In the genomic region with DNA sequence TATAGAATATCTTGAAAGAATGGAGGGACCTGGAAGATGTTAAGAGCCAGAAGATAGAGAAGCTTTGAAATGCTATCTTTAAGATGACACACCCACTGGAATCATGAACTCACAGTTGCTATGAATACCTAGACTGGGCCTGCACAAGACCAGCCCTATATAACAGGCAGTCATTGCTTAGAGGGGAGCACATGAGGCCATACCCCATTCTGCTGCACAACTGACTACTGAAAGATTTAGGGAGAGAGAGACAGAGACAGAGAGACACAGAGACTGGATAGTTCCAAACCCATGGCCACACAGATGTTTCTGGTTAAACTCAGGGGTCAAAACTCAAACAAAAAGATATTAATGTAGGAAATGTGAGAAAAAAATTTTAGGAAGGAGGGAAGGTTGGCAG, we compare ENCODE assay signal across 38 mouse cellular contexts. TPM values are rescaled to one million over a fixed set of nuclear protein-coding genes. Genes with fewer than 3 reads are reported as not detected.
DNase-seq lines count a peak whose midpoint lies in the region; ATAC-seq lines count a peak whose summit lies in the region.
"Had no signal": no experiment of that assay in that cellular context is flagged by ENCODE, and none has a peak within 500 bp of the region (broad histone marks: within the 10 kb centered on the region; RNA-seq: fewer than 3 reads in every experiment).

No protein-coding gene starts in this region.

- H3K27me3 ChIP-seq in hindbrain, embryonic 14.5 days (ENCODE audit: control insufficient read depth, insufficient read depth, low read length): no peaks in the 10 kb centered on the region
- no peaks in the 10 kb centered on the region for H3K27me3 ChIP-seq in hindbrain, embryonic 10.5 days (ENCODE audit: insufficient read depth, poor library complexity, severe bottlenecking)
- no peaks in the 10 kb centered on the region for H3K27me3 ChIP-seq in neural tube, embryonic 12.5 days (replicated peaks)
- H3K27me3 ChIP-seq: embryonic facial prominence, embryonic 12.5 days; forebrain, embryonic 15.5 days had no signal

- no peak overlapping the region for H3K4me3 ChIP-seq in hindbrain, embryonic 14.5 days (replicated peaks; ENCODE audit: low read length)
- H3K4me3 ChIP-seq in hindbrain, embryonic 10.5 days: no peak overlapping the region
- H3K4me3 ChIP-seq in neural tube, embryonic 12.5 days: no peak overlapping the region
- H3K4me3 ChIP-seq: embryonic facial prominence, embryonic 12.5 days; forebrain, embryonic 15.5 days had no signal

- H3K9ac ChIP-seq in hindbrain, embryonic 14.5 days: no peak overlapping the region
- no peak overlapping the region for H3K9ac ChIP-seq in neural tube, embryonic 12.5 days
- H3K9ac ChIP-seq: embryonic facial prominence, embryonic 12.5 days; forebrain, embryonic 15.5 days; liver, embryonic 14.5 days had no signal

- H3K36me3 ChIP-seq in hindbrain, embryonic 14.5 days (replicated peaks; ENCODE audit: control insufficient read depth, insufficient read depth): no peaks in the 10 kb centered on the region
- H3K36me3 ChIP-seq in hindbrain, embryonic 10.5 days: no peaks in the 10 kb centered on the region
- H3K36me3 ChIP-seq in neural tube, embryonic 12.5 days: no peaks in the 10 kb centered on the region
- H3K36me3 ChIP-seq: embryonic facial prominence, embryonic 12.5 days; forebrain, embryonic 10.5 days; forebrain, embryonic 15.5 days; heart, embryonic 10.5 days; midbrain, embryonic 10.5 days had no signal

- H3K4me1 ChIP-seq in hindbrain, embryonic 14.5 days (replicated peaks; ENCODE audit: control insufficient read depth, insufficient read depth, low read length): peaks cover 4% of the 10 kb centered on the region
- peaks cover 25% of the 10 kb centered on the region for H3K4me1 ChIP-seq in hindbrain, embryonic 10.5 days (replicated peaks)
- peaks cover 20% of the 10 kb centered on the region for H3K4me1 ChIP-seq in neural tube, embryonic 12.5 days

- H3K27ac ChIP-seq in hindbrain, embryonic 14.5 days: no peak overlapping the region
- H3K27ac ChIP-seq in hindbrain, embryonic 10.5 days: no peak overlapping the region
- no peak overlapping the region for H3K27ac ChIP-seq in neural tube, embryonic 12.5 days
- H3K27ac ChIP-seq: embryonic facial prominence, embryonic 12.5 days; forebrain, embryonic 15.5 days; heart, embryonic 10.5 days; liver, embryonic 14.5 days; macrophage; midbrain, embryonic 10.5 days had no signal

- no peaks in the 10 kb centered on the region for H3K9me3 ChIP-seq in hindbrain, embryonic 14.5 days (ENCODE audit: control insufficient read depth, low read length)
- no peaks in the 10 kb centered on the region for H3K9me3 ChIP-seq in hindbrain, embryonic 10.5 days
- H3K9me3 ChIP-seq in neural tube, embryonic 12.5 days: no peaks in the 10 kb centered on the region
- H3K9me3 ChIP-seq: embryonic facial prominence, embryonic 12.5 days; forebrain, embryonic 10.5 days; forebrain, embryonic 15.5 days; heart, embryonic 10.5 days; midbrain, embryonic 10.5 days had no signal

- ATAC-seq in hindbrain, embryonic 14.5 days (ENCODE audit: low FRiP score): no peak
- ATAC-seq in neural tube, embryonic 12.5 days (ENCODE audit: low FRiP score, low read depth): no peak
- ATAC-seq: CD4-positive, CD25-positive, alpha-beta regulatory T cell, adult 4 months; forebrain, embryonic 15.5 days; intestine, postnatal 0 days had no signal

- peak overlapping the region; percentile 66 for H3K4me2 ChIP-seq in hindbrain, embryonic 14.5 days (replicated peaks)
- H3K4me2 ChIP-seq in neural tube, embryonic 12.5 days (replicated peaks): 0 out of 2 replicates have a peak overlapping the region, but pooled peaks have one; percentile 12

- DNase-seq in hindbrain, embryonic 14.5 days (ENCODE audit: low spot score): no peak
- no peak for DNase-seq in hindbrain, embryonic 10.5 days (ENCODE audit: low spot score)
- DNase-seq in neural tube, embryonic 10.5 days (ENCODE audit: extremely low spot score, low spot score): no peak
- peak; percentile 36 for DNase-seq in thymus, postnatal 4 days
- DNase-seq in thymus, postnatal 0 days (ENCODE audit: low spot score): no peak
- DNase-seq in layer of hippocampus, postnatal 14 days (ENCODE audit: low spot score in 2 of 2): no peak
- DNase-seq: adrenal gland, postnatal 14 days; cerebellum, adult 11 months; cerebellum, adult 9-10 months; cerebellum, postnatal 36 days; gastrocnemius, postnatal 25 days; heart, adult 11 months; heart, postnatal 36 days; kidney, adult 9 months; kidney, postnatal 10 days; liver; lung, adult 2 months; lung, postnatal 10 days; right cerebral cortex, postnatal 14 days had no signal

RNA-seq across cellular contexts. Expression of a gene that starts 2.7 kb away (rescaled TPM):
- 0.07 and 0.16 TPM in 2 replicates for polyA plus RNA-seq in hindbrain, embryonic 14.5 days (2014; fragmentation: Nextera tagmentation; extraction: Ambion mirVana)
- polyA plus RNA-seq in hindbrain, embryonic 10.5 days (2016; fragmentation: Nextera tagmentation; extraction: Ambion mirVana): 0.16 TPM in 1 of 2 replicates, not detected in the other
- not detected in 2 replicates for polyA plus RNA-seq in neural tube, embryonic 12.5 days (2016; fragmentation: Nextera tagmentation; extraction: Ambion mirVana)
- 116 and 143 TPM in 2 replicates for polyA plus RNA-seq in thymus, postnatal 0 days (2015; fragmentation: Nextera tagmentation; extraction: Ambion mirVana)
- not detected for total RNA-seq in layer of hippocampus, postnatal 14 days (2021)
- total RNA-seq: gastrocnemius, adult 18-20 months; gastrocnemius, postnatal 25 days; heart, postnatal 36 days; left cerebral cortex, adult 18-20 months; left cerebral cortex, postnatal 14 days; monocyte, adult 5-6 weeks had no signal
- polyA plus RNA-seq: forebrain, embryonic 10.5 days; forebrain, embryonic 15.5 days; frontal cortex, adult 2 months; heart, embryonic 10.5 days; intestine, postnatal 0 days; large intestine, adult 2 months; limb, embryonic 11.5 days; lung, adult 2 months; macrophage; midbrain, embryonic 10.5 days; small intestine, adult 2 months; stomach, embryonic 14.5 days had no signal

RNA-seq across cellular contexts. Expression of a gene that starts 22.1 kb away (rescaled TPM):
- 0.23 and 0.32 TPM in 2 replicates for polyA plus RNA-seq in hindbrain, embryonic 14.5 days (2014; fragmentation: Nextera tagmentation; extraction: Ambion mirVana)
- polyA plus RNA-seq in hindbrain, embryonic 10.5 days (2016; fragmentation: Nextera tagmentation; extraction: Ambion mirVana): 0.06 and 0.09 TPM in 2 replicates
- 0.10 TPM in 2 replicates for polyA plus RNA-seq in neural tube, embryonic 12.5 days (2016; fragmentation: Nextera tagmentation; extraction: Ambion mirVana)
- 319 and 337 TPM in 2 replicates for polyA plus RNA-seq in thymus, postnatal 0 days (2015; fragmentation: Nextera tagmentation; extraction: Ambion mirVana)
- under 1 TPM; 0.21 to 0.25 TPM for total RNA-seq in layer of hippocampus, postnatal 14 days (2021)
- total RNA-seq: gastrocnemius, adult 18-20 months had no signal
- polyA plus RNA-seq: CD4-positive, CD25-positive, alpha-beta regulatory T cell, adult 4 months; forebrain, embryonic 10.5 days; heart, embryonic 10.5 days; intestine, postnatal 0 days; large intestine, adult 2 months; macrophage; small intestine, adult 2 months had no signal

RNA-seq across cellular contexts. Expression of a gene that starts 22.1 kb away (rescaled TPM):
- polyA plus RNA-seq in hindbrain, embryonic 14.5 days (2014; fragmentation: Nextera tagmentation; extraction: Ambion mirVana): 48.3 and 61.1 TPM in 2 replicates
- polyA plus RNA-seq in hindbrain, embryonic 10.5 days (2016; fragmentation: Nextera tagmentation; extraction: Ambion mirVana): 56.5 and 58.0 TPM in 2 replicates
- polyA plus RNA-seq in neural tube, embryonic 12.5 days (2016; fragmentation: Nextera tagmentation; extraction: Ambion mirVana): 55.7 and 63.8 TPM in 2 replicates
- 109 and 145 TPM in 2 replicates for polyA plus RNA-seq in thymus, postnatal 0 days (2015; fragmentation: Nextera tagmentation; extraction: Ambion mirVana)
- 10 to 100 TPM; 28.5 to 32.6 TPM for total RNA-seq in layer of hippocampus, postnatal 14 days (2021)

RNA-seq across cellular contexts. Expression of a gene that starts 51.0 kb away (rescaled TPM):
- 8.0 and 8.5 TPM in 2 replicates for polyA plus RNA-seq in hindbrain, embryonic 14.5 days (2014; fragmentation: Nextera tagmentation; extraction: Ambion mirVana)
- polyA plus RNA-seq in hindbrain, embryonic 10.5 days (2016; fragmentation: Nextera tagmentation; extraction: Ambion mirVana): 13.4 and 15.1 TPM in 2 replicates
- polyA plus RNA-seq in neural tube, embryonic 12.5 days (2016; fragmentation: Nextera tagmentation; extraction: Ambion mirVana): 11.5 and 13.7 TPM in 2 replicates
- polyA plus RNA-seq in thymus, postnatal 0 days (2015; fragmentation: Nextera tagmentation; extraction: Ambion mirVana): 13.5 and 15.0 TPM in 2 replicates
- total RNA-seq in layer of hippocampus, postnatal 14 days (2021): 10 to 100 TPM; 12.5 to 12.8 TPM

Comparison
In these comparisons a context has a peak if more than half of its experiments do, and no peak if none do; other contexts are left out.
1. RNA of a gene that starts 2.7 kb away (polyA plus RNA-seq): 116 to 143 TPM in thymus, postnatal 0 days; 0.07 to 0.16 TPM in hindbrain, embryonic 14.5 days, 0.16 TPM in hindbrain, embryonic 10.5 days and not detected in neural tube, embryonic 12.5 days; every median in the first group is over 100 times any median in the second.
2. RNA of a gene that starts 22.1 kb away (polyA plus RNA-seq): 319 to 337 TPM in thymus, postnatal 0 days; 0.23 to 0.32 TPM in hindbrain, embryonic 14.5 days, 0.10 TPM in neural tube, embryonic 12.5 days and 0.06 to 0.09 TPM in hindbrain, embryonic 10.5 days; every median in the first group is over 100 times any median in the second.